Mouse (Mus musculus): ENCODE measurements around the gene Calr3.

The Calr3 gene

GRCm38 (mm10) chr8:72438248-72439015 lies 5.2 kb downstream of the Calr3 start:
- DNase-seq (ENCODE audit: low spot score in 2 of 2): no peak

GRCm38 (mm10) chr8:72434952-72435351 lies 8.7 kb downstream of the Calr3 start:
- no peak for DNase-seq (ENCODE audit: low spot score in 2 of 2)

- no peak for DNase-seq (ENCODE audit: low spot score in 2 of 2)
Measured at GRCm38 (mm10) chr8:72429676-72430075, 14.0 kb downstream of the Calr3 start.

DNA sequence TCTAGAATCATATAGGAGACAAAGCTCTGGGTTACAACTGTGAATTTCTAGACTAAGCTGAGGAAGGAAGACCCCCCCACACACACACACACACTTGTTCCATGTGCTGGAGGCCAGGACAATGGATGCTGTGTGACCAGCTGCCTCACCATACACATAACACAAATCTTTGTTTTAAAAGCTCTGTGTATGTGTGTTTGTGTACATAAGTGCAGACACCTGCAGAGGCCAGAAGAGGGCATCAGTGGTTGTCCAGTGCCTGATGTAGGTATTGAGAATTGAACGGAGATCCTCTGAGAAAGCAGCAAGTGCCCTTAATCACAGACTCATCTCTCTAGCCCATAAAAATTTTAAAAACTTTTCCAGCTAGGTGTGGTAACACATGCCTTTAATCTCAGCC lies 20.7 kb downstream of the Calr3 start:
- no peak for DNase-seq (ENCODE audit: low spot score in 2 of 2)

DNA sequence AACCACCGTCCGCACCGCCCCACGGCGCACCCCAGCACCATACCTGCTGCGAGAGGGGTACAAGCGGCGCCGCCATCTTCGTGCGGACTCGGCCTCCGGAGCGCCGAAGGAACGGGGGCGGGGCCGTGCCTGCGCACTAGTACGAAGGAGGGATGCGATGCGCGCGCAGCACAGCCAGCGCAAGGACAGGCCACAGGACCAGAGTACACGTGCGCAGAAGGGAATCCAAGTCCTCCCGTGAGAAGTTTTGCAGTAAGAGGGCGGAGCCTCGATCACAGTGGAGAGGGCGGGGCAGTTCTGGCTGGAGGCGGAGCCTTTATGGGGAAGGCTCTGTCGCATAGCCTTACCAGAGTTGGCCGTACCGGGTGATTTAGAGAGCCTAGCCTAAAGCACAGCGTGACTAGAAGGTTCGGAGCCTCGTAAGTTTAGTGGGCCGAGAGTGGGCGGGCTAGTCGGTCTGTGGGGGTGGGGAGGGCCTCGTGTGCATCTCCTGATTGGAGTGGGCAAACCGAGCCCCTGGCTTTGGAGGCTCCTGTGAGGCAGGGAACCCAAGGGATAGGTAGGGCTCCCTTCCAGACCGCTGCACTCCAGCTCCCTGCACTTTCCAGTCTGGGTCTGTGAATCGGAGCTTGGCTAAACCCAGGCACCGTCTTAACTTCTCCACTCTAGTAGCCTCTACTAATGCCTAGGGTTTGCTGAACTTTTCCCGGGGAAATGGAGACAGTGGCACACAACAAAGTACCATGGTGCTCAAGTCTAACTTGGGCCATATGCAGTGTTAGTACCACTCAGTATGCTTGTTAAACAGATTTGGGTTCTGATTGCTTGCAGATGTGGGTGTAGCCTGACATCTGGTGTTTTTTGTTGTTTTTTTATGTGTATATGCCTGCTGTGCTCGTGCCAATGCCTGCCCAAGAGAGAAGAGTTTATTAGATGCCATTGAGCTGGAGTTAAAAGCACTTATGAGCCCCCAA lies 22.0 kb downstream of the Calr3 start, which contains the start of gene Eps15l1:
Gene Eps15l1, minus strand, starts transcription at position 99 of the 974 bp plus-strand sequence.
- peak; percentile 99 for DNase-seq (ENCODE audit: low spot score in 2 of 2)

DNA sequence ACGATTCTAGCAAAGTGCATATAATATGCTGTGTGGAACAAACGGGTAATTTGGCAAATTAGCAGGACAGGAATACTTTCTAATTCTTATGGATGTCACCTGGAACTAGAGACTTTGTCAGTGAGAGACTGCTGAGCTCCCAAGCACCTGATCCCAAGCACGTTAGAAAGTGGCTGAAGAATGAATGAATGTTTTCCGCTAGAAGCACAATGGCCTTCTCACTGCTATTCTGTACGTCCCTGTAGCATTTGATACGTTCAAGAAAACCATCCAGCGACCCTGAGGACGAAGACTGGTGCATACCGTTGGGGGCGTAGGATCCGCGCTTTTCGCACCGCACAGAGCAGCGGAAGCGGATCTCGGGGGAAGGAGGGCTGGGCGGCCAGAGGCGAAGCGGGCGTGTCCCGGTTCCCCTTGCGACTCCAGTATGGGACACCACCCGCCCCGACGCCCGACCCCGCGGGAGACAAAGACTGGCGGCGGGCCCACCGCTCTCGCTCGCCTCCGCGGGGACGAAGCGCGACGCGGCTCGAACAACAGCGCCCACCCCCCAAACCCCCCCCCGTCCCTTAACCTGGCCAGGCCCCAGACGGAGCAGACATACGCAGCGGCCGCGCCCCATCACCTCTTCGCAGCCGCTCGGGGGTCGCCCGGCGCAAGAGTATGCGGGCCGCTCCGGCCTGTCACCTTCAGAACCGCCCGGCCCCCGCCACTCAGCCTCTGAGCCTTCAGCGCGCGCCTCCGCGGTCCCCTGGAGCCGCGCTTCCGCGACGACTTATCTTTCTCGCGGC lies 22.9 kb downstream of the Calr3 start:
- no peak for DNase-seq (ENCODE audit: low spot score in 2 of 2)

DNA sequence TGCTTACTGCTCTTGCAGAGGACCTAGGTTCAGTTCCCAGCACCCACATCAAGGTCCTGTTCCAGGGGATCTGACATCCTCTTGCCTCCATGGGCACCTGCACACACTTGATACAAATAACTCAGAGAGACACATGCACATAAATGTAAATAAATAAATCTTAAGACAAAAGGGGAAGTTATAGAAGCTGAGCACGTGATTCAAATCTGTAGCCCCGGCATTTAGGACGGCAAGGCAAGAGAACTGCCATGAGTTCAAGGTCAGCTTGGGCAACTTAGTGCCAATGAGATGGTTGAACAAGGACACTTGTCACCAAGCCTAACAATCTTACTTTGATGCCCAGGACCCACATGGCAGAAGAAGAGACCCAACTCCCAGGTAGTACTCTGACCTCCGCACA lies 25.6 kb downstream of the Calr3 start:
- DNase-seq (ENCODE audit: low spot score in 2 of 2): no peak

GRCm38 (mm10) chr8:72415252-72415651 lies 28.4 kb downstream of the Calr3 start:
- DNase-seq (ENCODE audit: low spot score in 2 of 2): no peak

DNA sequence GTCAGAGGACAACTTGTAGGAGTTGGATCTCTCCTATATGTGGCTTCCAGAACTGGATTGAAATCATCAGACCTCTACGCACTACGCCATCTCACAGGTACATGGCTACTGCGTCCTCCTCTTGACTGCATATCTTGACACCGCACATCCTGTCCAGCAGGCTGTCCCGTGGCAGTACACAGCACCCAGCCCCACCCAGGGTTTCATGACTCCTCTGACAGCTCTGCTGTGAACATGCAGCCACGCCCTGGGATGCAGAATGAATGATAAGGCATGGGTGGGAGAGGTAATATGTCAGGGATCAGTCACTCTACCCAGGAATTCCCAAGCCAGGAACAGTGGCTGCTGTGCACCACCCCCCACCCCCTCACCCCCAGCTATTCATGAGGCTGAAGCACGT lies 29.8 kb downstream of the Calr3 start:
- no peak for DNase-seq (ENCODE audit: low spot score in 2 of 2)

DNA sequence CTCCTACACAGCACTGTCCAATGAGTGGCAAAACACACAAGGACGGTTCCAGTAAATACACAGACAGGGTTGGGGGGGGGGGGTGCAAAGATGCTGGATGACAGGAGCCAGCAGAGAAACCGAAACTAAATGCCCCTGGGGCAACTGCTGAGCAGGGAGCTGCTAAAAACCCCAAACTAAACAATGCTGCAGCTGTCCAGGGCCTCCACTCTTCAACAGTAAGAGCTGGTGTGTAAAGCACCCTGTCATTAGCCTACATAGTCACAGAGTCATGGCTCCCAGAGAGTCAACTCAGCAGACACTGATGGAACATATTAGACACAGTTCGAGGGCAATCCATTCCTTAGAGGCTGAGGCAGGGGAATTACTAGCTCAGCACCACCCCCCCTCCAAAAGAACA lies 34.2 kb downstream of the Calr3 start:
- no peak for DNase-seq (ENCODE audit: low spot score in 2 of 2)

- DNase-seq (ENCODE audit: low spot score in 2 of 2): no peak
Measured at GRCm38 (mm10) chr8:72407878-72408277, 35.8 kb downstream of the Calr3 start.

DNA sequence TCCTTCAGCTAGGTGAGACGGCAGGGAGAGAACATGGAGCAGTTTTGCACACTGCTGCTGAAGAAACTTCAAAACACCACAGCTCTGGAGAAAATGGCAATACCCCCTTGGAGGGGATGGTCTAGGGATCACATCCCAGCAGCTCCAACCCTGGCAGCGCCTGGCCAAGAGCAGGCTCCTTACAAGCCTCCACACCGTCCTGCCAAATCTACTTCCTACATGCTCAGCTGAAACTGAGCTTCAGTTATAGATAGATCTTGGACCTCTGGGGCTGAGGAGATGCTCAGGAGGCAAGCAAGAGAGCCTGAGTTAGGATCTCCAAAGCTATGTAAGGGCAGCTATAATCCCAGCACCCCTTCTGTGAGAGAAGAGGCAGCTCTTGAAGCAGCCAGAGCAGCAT lies 40.7 kb downstream of the Calr3 start:
- no peak for DNase-seq (ENCODE audit: low spot score in 2 of 2)

GRCm38 (mm10) chr8:72401381-72401780 lies 42.3 kb downstream of the Calr3 start:
- no peak for DNase-seq (ENCODE audit: low spot score in 2 of 2)

- no peak for DNase-seq (ENCODE audit: low spot score in 2 of 2)
Measured at GRCm38 (mm10) chr8:72385737-72386136, 57.9 kb downstream of the Calr3 start.

DNA sequence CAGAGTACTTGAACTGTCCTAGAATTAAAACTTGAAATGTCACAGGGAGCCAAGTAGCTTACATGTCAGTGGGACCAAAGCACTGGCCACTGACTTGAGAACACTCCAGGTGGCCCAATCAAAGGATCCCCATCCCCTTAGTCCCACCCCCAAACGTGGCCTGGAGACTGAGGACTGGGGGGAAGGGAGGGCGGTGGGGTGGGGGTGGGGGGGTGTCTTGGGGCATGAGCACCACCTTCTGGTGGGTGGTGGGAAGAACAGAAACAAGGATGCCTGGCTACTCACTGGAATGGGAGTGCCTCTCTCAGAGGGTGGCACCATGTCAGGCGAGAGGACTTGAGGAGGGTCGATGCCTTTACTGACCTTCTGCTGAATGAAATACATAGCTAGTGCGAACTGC lies 61.3 kb downstream of the Calr3 start:
- DNase-seq (ENCODE audit: low spot score in 2 of 2): no peak

DNA sequence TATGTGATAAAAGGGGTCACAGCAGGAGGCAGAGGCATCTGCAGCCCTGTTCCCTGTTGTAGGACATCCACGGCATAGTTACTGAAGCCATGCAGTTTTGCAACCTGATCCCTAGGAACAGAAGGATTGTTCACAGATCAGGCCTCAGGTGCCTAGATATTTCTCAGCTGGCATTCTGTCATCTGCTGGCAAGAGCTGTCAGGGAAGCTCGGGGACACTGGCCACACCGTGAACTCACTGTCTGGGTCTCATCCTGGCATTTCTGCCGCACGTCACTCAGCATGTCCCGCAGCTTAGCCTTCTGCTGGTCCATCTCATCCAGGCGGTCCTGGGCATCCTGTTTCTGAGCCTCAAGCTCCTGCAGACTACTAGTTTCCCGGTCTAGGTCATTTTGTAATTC lies 63.0 kb downstream of the Calr3 start:
- no peak for DNase-seq (ENCODE audit: low spot score in 2 of 2)

- no peak for DNase-seq (ENCODE audit: low spot score in 2 of 2)
Measured at GRCm38 (mm10) chr8:72376900-72377299, 66.8 kb downstream of the Calr3 start.

DNA sequence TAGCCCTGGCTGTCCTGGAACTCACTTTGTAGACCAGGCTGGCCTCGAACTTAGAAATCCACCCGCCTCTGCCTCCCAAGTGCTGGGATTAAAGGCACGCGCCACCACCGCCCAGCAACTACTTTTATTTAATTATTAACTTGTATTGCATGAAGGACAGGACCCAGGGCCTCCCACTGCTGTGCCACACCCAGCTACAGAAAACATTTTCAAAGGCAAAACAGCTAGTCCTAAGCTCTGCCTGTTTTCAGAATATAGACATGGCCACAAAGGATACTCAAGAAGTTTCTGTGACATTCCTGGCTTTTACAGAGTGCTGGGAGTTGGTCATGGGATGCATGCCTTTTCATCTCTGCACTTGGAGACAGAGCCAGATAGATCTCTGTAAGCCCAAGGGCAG lies 67.4 kb downstream of the Calr3 start:
- no peak for DNase-seq (ENCODE audit: low spot score in 2 of 2)

- no peak for DNase-seq (ENCODE audit: low spot score in 2 of 2)
Measured at GRCm38 (mm10) chr8:72375161-72375560, 68.5 kb downstream of the Calr3 start.

Measured in right cerebral cortex, postnatal 36 days (tissue).